Mouse (Mus musculus) MEL (cell line): ENCODE data around the gene Tmem186. TPM values are rescaled to one million over a fixed set of nuclear protein-coding genes. Genes with fewer than 3 reads are reported as not detected.

Experiments
- DNase-seq: peaks from one replicate; pipeline ENCODE4 v3.0.0; 2011; ENCODE audit warnings: low read depth, low spot score
- H3K27ac ChIP-seq: 2 replicates; pipeline ENCODE4 v1.5.1; 2012; ENCODE audit warnings: low read depth, mild to moderate bottlenecking, control low read depth, low read length, moderate library complexity; ENCODE audit not compliant: control insufficient read depth
- H3K27me3 ChIP-seq, 2 experiments: fragments of 150-350 bp in 1 of 2; sonication (generic) in 1 of 2; 2 replicates each; pipeline ENCODE4 v1.6.1; 2012; ENCODE audit warnings: low read length in 2 of 2, mild to moderate bottlenecking in 2 of 2, improper control_type of control experiment in 1 of 2, moderate library complexity in 1 of 2; ENCODE audit not compliant: insufficient read depth in 2 of 2, control insufficient read depth in 1 of 2
- H3K36me3 ChIP-seq, 2 experiments: 2 replicates each; pipeline ENCODE4 v1.6.1; 2012 to 2014; ENCODE audit warnings: low read length in 2 of 2, improper control_type of control experiment in 1 of 2, inconsistent platforms in 1 of 2, mild to moderate bottlenecking in 1 of 2; ENCODE audit not compliant: insufficient read depth in 2 of 2, control insufficient read depth in 1 of 2
- H3K4me1 ChIP-seq, 2 experiments: fragments of 150-350 bp in 1 of 2; sonication (generic) in 1 of 2; 2 replicates each; pipeline ENCODE4 v1.6.1; 2012; ENCODE audit warnings: low read length in 2 of 2, improper control_type of control experiment in 1 of 2, mild to moderate bottlenecking in 1 of 2; ENCODE audit not compliant: insufficient read depth in 2 of 2, control insufficient read depth in 1 of 2
- H3K4me3 ChIP-seq, 2 experiments: fragments of 150-350 bp in 1 of 2; sonication (generic) in 1 of 2; 2 replicates each; pipeline ENCODE4 v1.5.1; 2012; ENCODE audit warnings: low read depth in 2 of 2, low read length in 2 of 2, mild to moderate bottlenecking in 2 of 2, moderate library complexity in 2 of 2, control low read depth in 1 of 2, improper control_type of control experiment in 1 of 2; ENCODE audit not compliant: control insufficient read depth in 1 of 2, insufficient read depth in 1 of 2
- H3K79me2 ChIP-seq: 2 replicates; pipeline ENCODE4 v1.6.1; 2012; ENCODE audit warnings: mild to moderate bottlenecking, low read length, moderate library complexity; ENCODE audit not compliant: control insufficient read depth, poor library complexity, insufficient read depth
- H3K9ac ChIP-seq: 2 replicates; pipeline ENCODE4 v1.6.1; 2012; ENCODE audit warnings: low read depth, mild to moderate bottlenecking, control low read depth, low read length, moderate library complexity; ENCODE audit not compliant: control insufficient read depth, poor library complexity, severe bottlenecking
- H3K9me3 ChIP-seq: fragments of 150-350 bp; sonication (generic); replicated peaks from 2 replicates; pipeline ENCODE4 v1.6.1; 2012; ENCODE audit warnings: mild to moderate bottlenecking, low read length, improper control_type of control experiment, moderate library complexity; ENCODE audit not compliant: insufficient read depth
- BHLHE40 ChIP-seq: IDR thresholded peaks from 2 replicates; pipeline ENCODE4 v1.6.1; 2012; ENCODE audit warnings: low read depth, mild to moderate bottlenecking, inconsistent platforms, low read length, improper control_type of control experiment, borderline replicate concordance
- EP300 ChIP-seq, 2 experiments: IDR thresholded peaks; 2 replicates each; pipeline ENCODE4 v1.6.1; 2011; ENCODE audit warnings: improper control_type of control experiment in 2 of 2, low read length in 2 of 2, low read depth in 1 of 2, mild to moderate bottlenecking in 1 of 2
- ETS1 ChIP-seq: IDR thresholded peaks from 2 replicates; pipeline ENCODE4 v1.6.1; 2012; ENCODE audit warnings: low read depth, mild to moderate bottlenecking, inconsistent platforms, low read length, improper control_type of control experiment, moderate library complexity
- JUND ChIP-seq: IDR thresholded peaks from 2 replicates; pipeline ENCODE4 v1.6.1; 2011; ENCODE audit warnings: low read depth, mild to moderate bottlenecking, improper control_type of control experiment, low read length
- MAX ChIP-seq: IDR thresholded peaks from 2 replicates; pipeline ENCODE4 v1.6.1; 2011; ENCODE audit warnings: low read length, improper control_type of control experiment
- MAZ ChIP-seq: IDR thresholded peaks from 2 replicates; pipeline ENCODE4 v1.6.1; 2012; ENCODE audit warnings: low read depth, mild to moderate bottlenecking, inconsistent platforms, low read length, improper control_type of control experiment
- MEF2A ChIP-seq: IDR thresholded peaks from 2 replicates; pipeline ENCODE4 v1.6.1; 2014; ENCODE audit warnings: low read depth, mild to moderate bottlenecking, inconsistent platforms, low read length, improper control_type of control experiment; ENCODE audit not compliant: poor library complexity, insufficient replicate concordance, severe bottlenecking; ENCODE audit errors: extremely low read depth
- MXI1 ChIP-seq: IDR thresholded peaks from 2 replicates; pipeline ENCODE4 v1.6.1; 2011; ENCODE audit warnings: mild to moderate bottlenecking, low read depth, low read length, improper control_type of control experiment
- MYB ChIP-seq: IDR thresholded peaks from 2 replicates; pipeline ENCODE4 v1.6.1; 2011; ENCODE audit warnings: mild to moderate bottlenecking, low read depth, low read length, improper control_type of control experiment
- MYC ChIP-seq: IDR thresholded peaks from 2 replicates; pipeline ENCODE4 v1.6.1; 2011; ENCODE audit warnings: low read depth, mild to moderate bottlenecking, low read length, improper control_type of control experiment, moderate library complexity
- NRF1 ChIP-seq: IDR thresholded peaks from 2 replicates; pipeline ENCODE4 v1.6.1; 2014; ENCODE audit warnings: low read depth, mild to moderate bottlenecking, inconsistent platforms, low read length, improper control_type of control experiment, moderate library complexity; ENCODE audit not compliant: poor library complexity, insufficient read depth, severe bottlenecking
- POLR2A ChIP-seq, 2 experiments: IDR thresholded peaks; 2 replicates each; pipeline ENCODE4 v1.6.1; 2011 to 2012; ENCODE audit warnings: low read length in 2 of 2, mild to moderate bottlenecking in 2 of 2, control low read depth in 1 of 2, improper control_type of control experiment in 1 of 2, low read depth in 1 of 2, moderate library complexity in 1 of 2; ENCODE audit not compliant: control insufficient read depth in 1 of 2, insufficient read depth in 1 of 2, poor library complexity in 1 of 2
- POLR2AphosphoS2 ChIP-seq: IDR thresholded peaks from 2 replicates; pipeline ENCODE4 v1.6.1; 2011; ENCODE audit warnings: low read length, improper control_type of control experiment
- POLR2AphosphoS5 ChIP-seq: IDR thresholded peaks from 2 replicates; pipeline ENCODE4 v1.6.1; 2012; ENCODE audit warnings: low read depth, borderline replicate concordance, mild to moderate bottlenecking, inconsistent platforms, low read length, moderate library complexity, mixed read lengths
- RAD21 ChIP-seq: IDR thresholded peaks from 2 replicates; pipeline ENCODE4 v1.6.1; 2011; ENCODE audit warnings: mild to moderate bottlenecking, low read depth, low read length, improper control_type of control experiment
- SIN3A ChIP-seq: IDR thresholded peaks from 2 replicates; pipeline ENCODE4 v1.6.1; 2012; ENCODE audit warnings: low read length, improper control_type of control experiment, inconsistent platforms
- TAL1 ChIP-seq: IDR thresholded peaks from 2 replicates; pipeline ENCODE4 v1.6.1; 2012; ENCODE audit warnings: mild to moderate bottlenecking, inconsistent platforms, low read length, moderate library complexity, mixed read lengths
- UBTF ChIP-seq: IDR thresholded peaks from 2 replicates; pipeline ENCODE4 v1.6.1; 2012; ENCODE audit warnings: low read depth, mild to moderate bottlenecking, inconsistent platforms, low read length, improper control_type of control experiment, moderate library complexity, borderline replicate concordance; ENCODE audit not compliant: insufficient read depth
- USF2 ChIP-seq, 2 experiments: IDR thresholded peaks; 2 replicates each; pipeline ENCODE4 v1.6.1; 2011 to 2012; ENCODE audit warnings: improper control_type of control experiment in 2 of 2, low read length in 2 of 2, borderline replicate concordance in 1 of 2, inconsistent platforms in 1 of 2, low read depth in 1 of 2, mild to moderate bottlenecking in 1 of 2; ENCODE audit not compliant: insufficient read depth in 1 of 2
- ZC3H11A ChIP-seq: IDR thresholded peaks from 2 replicates; pipeline ENCODE4 v1.6.1; 2012; ENCODE audit warnings: low read depth, mild to moderate bottlenecking, inconsistent platforms, low read length, improper control_type of control experiment
- ZKSCAN1 ChIP-seq: IDR thresholded peaks from 2 replicates; pipeline ENCODE4 v1.6.1; 2012; ENCODE audit warnings: low read depth, mild to moderate bottlenecking, inconsistent platforms, low read length, improper control_type of control experiment, moderate library complexity
- ZMIZ1 ChIP-seq: IDR thresholded peaks from 2 replicates; pipeline ENCODE4 v1.6.1; 2012; ENCODE audit warnings: low read depth, mild to moderate bottlenecking, inconsistent platforms, low read length, improper control_type of control experiment, moderate library complexity
- polyA plus RNA-seq, 2 experiments: library from polyadenylated mRNA; stranded (reverse) in 1 of 2; unstranded in 1 of 2; fragments of >175 nt in 1 of 2; fragments of >200 nt in 1 of 2; gene quantifications; 2 replicates each; pipeline versions ENCODE4 v1.2.1 to v1.2.4; 2012; ENCODE audit warnings: low replicate concordance in 2 of 2, low read depth in 1 of 2; ENCODE audit not compliant: insufficient read length in 2 of 2, insufficient read depth in 1 of 2, missing spikeins in 1 of 2
- total RNA-seq: library from RNA; depleted of rRNA; stranded (reverse); fragments of 300-350 nt; gene quantifications from 2 replicates; pipeline ENCODE4 v1.2.3, GENCODE M21; 2012

Gene Tmem186
- total and polyA plus RNA-seq, 3 experiments = 18.9 to 99.9 (median 22.5) TPM

DNA sequence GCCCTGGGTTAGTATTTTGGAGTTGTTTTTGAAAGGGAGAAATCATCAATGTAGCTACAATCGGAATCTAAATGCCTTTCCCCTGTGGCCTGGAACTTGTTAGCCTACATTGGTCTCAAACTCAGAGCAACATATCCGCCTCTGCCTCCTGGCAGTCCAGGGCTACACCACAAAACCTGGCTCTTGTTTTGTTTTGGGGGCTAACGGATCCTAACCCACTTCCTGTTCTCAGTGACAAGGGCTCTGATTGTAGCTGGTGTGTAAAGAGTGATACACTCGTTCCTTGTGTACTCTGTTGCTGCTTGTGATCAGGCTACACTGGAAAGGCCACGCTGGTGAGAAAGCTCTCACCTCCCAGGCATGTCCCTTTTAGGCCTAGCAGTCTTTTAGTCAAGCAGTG lies 6.1 kb downstream of the Tmem186 start:
- Histone ChIP-seq H3K4me1 (peaks cover 0 to 9% of the 10 kb centered on the region in 2 experiments; a peak in 2 of 4 replicates), H3K27ac (no peak overlapping the region), H3K4me3 (no peak overlapping the region), H3K27me3 (no peaks in the 10 kb centered on the region), H3K9me3 (no peaks in the 10 kb centered on the region), H3K36me3 (peaks cover 1 to 9% of the 10 kb centered on the region in 2 experiments; a peak in 2 of 4 replicates), H3K9ac (no peak overlapping the region), H3K79me2 (peaks cover 17% of the 10 kb centered on the region)
- no peak for TF ChIP-seq RAD21
- no peak for TF ChIP-seq TAL1
- TF ChIP-seq MYB = no peak
- no peak for TF ChIP-seq MYC
- TF ChIP-seq POLR2A (IDR thresholded peaks at IDR 0.05; ENCODE audit: control insufficient read depth in 1 of 2, insufficient read depth in 1 of 2, low read depth in 1 of 2, low read length in 2 of 2, poor library complexity in 1 of 2) = no peak
- no peak for TF ChIP-seq BHLHE40
- no peak for TF ChIP-seq EP300 (IDR thresholded peaks at IDR 0.05; ENCODE audit: low read depth in 1 of 2, low read length in 2 of 2)
- no peak for TF ChIP-seq MAX
- TF ChIP-seq JUND = no peak
- no peak for TF ChIP-seq MXI1
- TF ChIP-seq ZC3H11A = no peak
- TF ChIP-seq SIN3A = no peak
- no peak for TF ChIP-seq USF2 (IDR thresholded peaks at IDR 0.05; ENCODE audit: borderline replicate concordance in 1 of 2, insufficient read depth in 1 of 2, low read depth in 1 of 2, low read length in 2 of 2)
- TF ChIP-seq ZMIZ1 = no peak
- TF ChIP-seq MAZ = no peak
- TF ChIP-seq ETS1 = no peak
- no peak for TF ChIP-seq NRF1
- no peak for TF ChIP-seq POLR2AphosphoS5
- DNase-seq = no peak

DNA sequence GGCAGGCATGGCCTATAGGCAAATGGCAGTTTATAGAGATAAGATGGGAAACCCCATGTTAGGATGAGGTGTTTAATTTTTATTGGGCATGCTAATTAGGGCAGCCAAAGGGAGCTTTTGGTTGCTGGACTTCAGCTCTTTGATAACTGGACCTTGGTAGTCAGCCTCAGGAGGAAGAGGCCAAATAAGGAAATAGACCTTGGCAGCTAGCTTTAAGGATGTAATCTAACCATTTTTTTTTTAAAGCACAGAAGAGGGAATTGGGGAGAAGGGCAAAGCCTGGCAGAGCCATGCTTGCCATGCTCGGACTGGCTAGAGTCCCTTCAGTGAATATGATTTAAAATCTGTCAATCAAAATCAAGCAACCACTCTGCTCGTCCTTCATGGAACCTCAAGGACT lies 7.1 kb downstream of the Tmem186 start:
- peaks cover 7% of the 10 kb centered on the region for H3K79me2 ChIP-seq
- H3K9ac ChIP-seq = no peak overlapping the region
- TF ChIP-seq POLR2A (IDR thresholded peaks at IDR 0.05; ENCODE audit: control insufficient read depth in 1 of 2, insufficient read depth in 1 of 2, low read depth in 1 of 2, low read length in 2 of 2, poor library complexity in 1 of 2) (peak in 1 of 2 experiments; percentile 20; a peak in 1 of 4 replicates), MEF2A (no peak), ZMIZ1 (no peak), POLR2AphosphoS2 (peak; percentile 14; the same call in 1 of the 2 replicates), ZKSCAN1 (no peak), UBTF (no peak)
- no peaks in the 10 kb centered on the region for H3K9me3 ChIP-seq
- peaks cover 1 to 4% of the 10 kb centered on the region in 2 experiments; a peak in 2 of 4 replicates for H3K36me3 ChIP-seq
- peak; percentile 34 for DNase-seq
- no peak overlapping the region for H3K4me3 ChIP-seq
- H3K27ac ChIP-seq = peak overlapping the region; percentile 13; the same call in 1 of the 2 replicates
- peaks cover 0 to 6% of the 10 kb centered on the region in 2 experiments; a peak in 2 of 4 replicates for H3K4me1 ChIP-seq
- no peaks in the 10 kb centered on the region for H3K27me3 ChIP-seq
